Mouse (Mus musculus) thymus, postnatal 4 days (tissue): Measurements from ENCODE around the gene Trim13.
"Not testable (repeated sequence)": the region's sequence is repeated elsewhere in the genome, so short reads cannot be mapped to it uniquely, and the experiment has no call there.

Source experiments
- DNase-seq: peaks from one replicate; pipeline ENCODE4 v3.0.0; 2021

Trim13 gene

DNA sequence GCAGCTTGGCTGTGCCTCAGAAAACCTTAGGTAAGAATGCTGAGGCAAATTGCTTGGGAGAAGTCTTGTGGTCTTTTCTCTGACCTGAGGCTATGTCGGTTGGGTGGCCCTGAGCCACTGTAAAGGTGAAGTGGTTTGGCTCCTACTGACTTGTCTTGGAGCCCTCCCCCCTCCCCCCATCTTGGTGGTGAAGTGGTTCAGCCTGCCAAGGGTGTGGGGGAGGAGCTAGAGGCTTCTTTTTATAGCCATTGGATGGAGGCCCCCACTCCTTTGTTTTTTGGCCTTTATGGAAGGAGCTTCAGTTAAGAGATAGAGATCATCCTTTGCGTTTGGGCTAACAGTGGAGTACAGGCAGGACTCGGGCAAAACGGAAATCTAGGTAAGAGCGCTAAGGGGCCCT, at the start of gene Trim13:
Gene Trim13 (plus strand): TSS at position 280 of the 400 bp plus-strand sequence.
- DNase-seq = peak; percentile 39

DNA sequence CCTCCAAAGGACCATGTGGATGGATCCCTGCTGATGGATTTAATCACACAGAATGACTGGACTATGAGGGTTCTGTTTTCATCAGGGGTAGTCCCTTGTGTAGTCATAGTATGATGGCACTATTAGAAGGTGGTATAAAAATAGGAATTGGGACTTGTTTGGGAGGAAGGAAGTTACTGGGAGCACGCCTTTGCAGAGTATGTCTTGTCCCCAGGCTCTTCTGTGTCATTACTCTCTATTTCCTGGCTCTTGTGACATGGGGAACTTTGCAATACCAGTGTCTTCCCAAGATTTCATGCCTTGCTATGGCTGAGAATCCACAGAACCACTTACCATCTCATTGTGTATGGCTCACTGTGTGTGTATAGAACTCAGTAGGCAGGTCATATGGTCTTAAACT, 49.4 kb upstream of the Trim13 start:
- no peak for DNase-seq

DNA sequence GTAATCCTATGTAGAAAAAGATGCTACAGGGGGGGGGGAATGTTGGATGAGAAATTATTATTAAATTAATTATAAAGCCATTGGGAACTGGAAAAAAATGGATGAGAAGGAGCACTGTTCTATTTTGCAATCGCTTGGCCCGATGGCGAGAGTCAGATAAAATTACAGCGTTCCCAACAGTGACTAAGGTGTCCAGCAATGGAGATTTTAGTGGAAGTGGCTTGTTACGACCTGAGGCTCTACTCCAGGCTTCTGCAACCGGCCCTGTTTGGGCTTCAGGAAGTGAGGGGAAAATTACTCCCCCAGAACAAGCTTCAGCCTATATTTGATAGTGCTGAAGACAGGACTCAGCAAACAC, 42.1 kb upstream of the Trim13 start:
- no peak for DNase-seq

DNA sequence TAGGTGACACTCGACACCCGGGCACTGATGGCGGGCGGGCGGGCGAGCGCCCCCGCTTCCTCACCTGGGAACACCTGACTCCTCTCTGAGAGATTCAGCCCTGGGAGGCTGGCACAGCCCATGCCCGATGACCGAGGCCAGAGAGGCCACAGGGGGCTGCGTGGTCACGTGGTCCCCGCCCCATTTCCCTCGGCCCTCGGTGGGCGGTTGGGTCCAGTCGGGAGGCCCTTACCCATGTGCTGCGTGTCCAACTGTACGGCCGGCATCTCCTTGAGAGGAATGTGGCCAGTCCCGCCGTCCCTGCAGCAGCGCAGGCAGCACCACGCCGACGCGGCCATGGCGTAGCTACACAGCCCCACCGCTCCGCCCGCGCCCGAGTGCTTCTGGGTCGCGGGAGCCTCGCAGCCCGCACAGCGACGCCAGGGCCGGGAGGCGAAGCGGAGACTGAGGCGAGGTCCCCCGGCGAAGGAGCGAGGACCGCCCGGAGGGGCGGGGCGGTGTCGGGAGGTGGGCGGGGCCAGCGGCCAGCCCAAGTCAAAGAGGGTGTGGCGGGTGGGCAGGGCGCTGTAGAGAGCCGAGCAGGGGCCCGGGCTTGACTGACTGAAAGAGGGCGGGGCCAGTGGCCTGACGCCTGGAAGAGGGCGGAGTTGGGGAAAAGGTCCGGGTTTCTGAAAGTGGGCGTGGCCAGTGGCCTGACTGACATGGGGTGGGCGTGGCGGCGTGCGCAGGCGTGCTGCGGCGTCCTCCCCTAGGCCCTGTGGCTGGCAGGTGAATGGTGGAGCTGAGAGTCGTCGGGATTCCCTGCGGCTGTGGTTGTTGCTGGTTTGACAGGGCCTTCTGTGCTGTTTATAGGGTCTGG, 41.5 kb upstream of the Trim13 start, which contains the start of gene Spryd7:
Gene Spryd7 (minus strand): TSS at position 598 of the 859 bp plus-strand sequence.
- DNase-seq = peak; percentile 99

DNA sequence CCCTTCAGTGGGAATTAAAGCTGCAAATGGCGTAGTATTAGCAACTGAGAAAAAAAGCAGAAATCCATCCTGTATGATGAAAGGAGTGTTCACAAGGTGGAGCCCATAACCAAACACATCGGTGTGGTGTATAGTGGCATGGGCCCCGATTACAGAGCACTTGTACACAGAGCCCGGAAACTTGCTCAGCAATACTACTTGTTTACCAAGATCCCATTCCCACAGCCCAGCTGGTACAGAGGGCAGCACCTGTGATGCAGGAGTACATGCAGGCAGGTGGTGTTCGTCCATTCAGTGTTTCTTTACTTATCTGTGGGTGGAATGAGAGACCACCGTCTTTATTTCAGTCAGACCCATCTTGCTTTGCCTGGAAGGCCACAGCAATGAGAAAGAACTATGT, 39.1 kb upstream of the Trim13 start:
- DNase-seq = no peak

DNA sequence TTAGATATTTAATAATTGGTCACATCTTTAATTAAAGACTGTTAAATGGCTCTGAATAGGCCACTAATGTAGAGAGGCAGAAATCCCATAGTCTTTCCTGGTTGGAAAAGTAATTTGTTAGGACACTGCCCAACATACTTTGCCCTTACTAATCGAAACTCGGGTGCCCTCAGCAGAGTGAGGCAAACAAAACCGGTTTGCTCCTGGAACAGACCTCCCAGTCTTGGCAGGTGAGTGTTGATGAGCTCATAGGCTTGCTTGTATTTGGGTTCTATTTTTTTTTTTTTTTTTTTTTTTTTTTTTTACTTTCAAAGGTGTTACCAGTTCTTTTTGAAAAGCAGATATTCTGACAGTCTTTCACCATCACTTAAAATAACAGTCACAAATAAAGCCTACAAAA, 38.2 kb upstream of the Trim13 start:
- no peak for DNase-seq

DNA sequence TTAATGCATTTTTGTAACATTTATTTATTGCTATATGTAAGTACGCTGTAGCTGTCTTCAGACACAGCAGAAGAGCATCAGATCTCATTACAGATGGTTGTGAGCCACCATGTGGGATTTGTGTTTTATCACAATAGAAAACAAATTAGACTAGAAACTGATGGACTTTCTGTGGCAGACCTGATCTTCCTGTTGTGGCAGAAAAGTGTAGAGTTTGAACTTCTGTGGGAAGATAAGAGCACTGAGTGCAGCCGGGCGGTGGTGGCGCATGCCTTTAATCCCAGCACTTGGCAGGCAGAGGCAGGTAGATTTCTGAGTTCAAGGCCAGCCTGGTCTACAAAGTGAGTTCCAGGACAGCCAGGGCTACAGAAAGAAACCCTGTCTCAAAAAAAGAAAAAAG, 31.8 kb upstream of the Trim13 start:
- DNase-seq = not testable (repeated sequence)

DNA sequence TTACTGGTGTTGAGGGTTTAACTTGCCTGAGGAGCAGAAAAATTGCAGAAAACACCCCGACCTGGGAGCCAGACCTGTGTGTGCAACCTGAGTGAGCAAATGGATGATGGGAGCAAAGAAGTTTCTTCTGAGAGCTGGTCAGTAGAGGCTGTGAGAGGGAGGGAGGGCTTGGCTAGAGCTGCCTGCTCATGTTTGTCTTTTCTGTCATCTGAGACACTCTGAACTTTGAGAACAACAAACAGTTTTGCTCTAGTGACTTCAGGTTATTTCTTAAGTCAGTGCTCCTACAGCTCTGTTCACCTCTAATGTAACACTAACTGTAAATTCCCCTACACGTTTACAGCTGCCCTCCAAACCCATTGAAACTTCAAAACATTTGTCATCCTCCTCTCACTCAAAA, 28.7 kb upstream of the Trim13 start:
- DNase-seq = no peak

DNA sequence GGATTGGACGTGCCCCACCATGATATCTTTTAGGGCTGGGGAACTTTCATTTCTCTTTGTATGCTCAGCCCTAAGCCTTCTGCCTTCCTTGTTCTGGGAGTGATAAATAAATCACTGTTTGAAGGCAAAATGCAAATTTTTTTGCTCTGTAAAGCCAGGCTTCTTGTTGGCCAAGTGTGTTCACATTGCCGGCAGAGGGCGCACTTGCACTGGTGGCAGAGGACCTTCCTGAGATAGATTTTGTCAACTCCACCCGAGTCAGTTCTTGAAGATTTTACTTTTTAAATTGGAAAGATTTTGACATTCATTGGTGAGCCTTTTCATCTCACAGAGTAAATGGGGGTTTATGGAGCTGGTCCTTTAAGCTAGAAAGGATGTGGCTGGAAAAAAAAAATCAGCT, 26.7 kb upstream of the Trim13 start:
- peak; percentile 97 for DNase-seq

DNA sequence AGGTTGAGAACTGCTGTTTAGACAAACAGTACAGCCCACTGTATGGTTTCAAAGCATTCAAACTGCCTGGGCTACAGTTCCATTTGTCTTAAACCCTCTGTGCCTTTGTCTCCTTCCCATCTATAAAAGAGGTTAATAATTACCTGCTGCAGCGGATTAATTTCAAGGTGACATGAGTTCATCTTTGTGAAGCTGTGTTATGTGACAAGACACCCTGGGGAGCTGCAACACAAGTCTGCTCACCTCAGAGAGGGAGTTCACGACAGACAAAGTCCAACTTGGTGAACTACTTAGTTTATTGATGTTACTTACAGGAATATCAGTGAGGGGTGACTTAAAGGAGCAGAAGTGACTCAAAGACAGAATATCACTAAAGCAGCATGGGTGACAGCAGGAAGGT, 25.9 kb upstream of the Trim13 start:
- no peak for DNase-seq

DNA sequence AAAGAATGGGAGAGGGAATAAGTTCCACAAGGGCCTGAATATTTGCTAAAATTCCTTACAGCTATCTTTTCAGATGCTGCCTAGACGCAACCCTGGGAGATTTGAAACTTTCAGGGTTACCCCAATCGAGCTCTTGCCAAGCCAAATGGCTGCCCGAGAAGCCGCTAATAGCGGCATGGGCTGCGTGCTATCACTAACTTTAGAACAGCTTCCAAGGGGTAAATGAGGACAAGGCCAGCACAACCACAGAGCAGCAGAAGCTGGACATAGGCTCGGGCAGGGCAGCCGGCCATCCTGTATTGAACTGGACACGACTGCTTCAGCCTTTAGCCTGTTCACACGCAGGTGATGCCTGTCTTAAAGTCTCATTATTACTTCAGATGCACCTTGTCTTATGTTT, 23.0 kb upstream of the Trim13 start:
- DNase-seq = no peak

DNA sequence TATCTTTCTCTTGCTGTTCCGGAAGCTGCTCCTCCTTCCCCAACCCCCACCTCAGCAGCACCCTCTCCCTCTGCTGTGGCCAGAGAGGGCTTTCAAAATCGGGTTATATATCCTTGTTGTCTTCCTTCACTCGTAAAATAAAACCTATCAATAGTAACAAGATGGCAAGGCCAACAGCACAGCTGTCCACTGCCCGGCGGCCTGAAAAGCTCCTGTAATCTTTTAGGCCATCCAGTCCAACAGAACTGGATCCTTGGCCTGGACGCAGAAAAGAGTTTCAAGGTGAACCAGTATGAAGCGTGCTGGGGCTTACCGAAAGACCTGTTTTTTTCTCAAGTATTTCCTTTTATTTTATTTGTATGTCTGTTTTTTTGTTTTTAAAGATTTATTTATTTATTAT, 22.1 kb upstream of the Trim13 start:
- DNase-seq = no peak

DNA sequence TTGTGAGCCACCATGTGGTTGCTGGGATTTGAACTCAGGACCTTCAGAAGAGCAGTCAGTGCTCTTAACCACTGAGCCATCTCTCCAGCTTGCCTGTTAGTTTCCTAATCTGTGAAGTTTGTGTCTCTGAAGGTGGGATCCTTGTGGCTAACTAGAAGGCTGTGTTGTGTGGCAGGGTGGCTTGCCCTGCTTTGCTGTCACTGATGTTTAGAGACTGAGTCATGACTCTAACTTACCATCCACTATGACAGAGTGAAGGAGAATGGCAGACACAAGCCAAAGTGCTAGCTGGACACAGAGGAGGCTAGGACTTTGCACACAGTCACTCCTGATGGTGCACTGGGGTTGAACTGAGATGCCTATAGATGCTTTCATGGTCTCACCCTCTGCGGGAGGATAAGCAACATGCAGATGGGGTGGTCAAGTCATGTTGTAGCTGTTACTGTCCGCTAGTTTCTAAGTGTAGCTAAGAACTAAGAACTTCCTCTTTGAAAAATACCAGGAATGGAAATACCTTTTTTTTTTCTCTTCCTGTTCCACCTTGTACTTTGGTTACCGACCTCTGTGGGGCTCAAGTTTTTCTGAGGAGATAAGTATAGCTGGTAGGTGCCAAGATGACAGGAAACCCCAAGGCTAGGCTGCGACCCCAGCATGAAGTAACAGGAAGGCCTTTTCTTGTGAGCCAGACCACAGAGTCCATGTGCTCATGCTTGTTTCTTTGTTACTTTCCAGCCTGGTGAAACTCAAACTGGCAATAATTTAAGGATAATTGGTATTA, 8.6 kb upstream of the Trim13 start:
- no peak for DNase-seq

DNA sequence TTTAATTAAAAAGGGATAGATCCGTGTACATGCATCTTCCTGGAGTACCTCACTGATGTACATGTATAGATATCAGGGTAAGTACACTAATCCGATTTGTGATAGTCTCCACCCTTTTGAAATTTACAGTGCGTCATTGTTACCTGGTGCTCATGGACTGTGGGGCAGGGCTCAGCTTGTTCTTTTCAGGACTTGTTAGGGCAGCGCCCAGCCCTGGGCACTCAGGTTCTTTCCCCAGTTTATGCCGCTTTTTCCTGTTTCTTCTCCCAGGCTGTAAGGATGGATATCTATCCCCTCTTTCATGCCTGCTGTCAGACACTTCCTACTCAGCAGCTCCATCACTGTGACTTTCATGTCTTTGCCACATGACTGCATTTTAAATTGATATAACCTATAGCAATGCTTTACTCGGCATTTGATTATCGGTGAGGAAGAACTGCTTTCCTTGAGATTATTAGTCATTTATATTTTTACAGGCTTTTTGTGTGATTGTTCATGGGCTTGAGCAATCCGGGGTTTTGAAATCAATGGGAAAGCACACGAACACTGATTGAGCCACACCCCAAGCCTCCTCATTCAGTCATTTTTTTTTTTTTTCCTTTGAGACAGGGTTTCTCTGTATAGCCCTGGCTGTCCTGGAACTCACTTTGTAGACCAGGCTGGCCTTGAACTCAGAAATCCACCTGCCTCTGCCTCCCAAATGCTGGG, 1.2 kb upstream of the Trim13 start:
- no peak for DNase-seq

DNA sequence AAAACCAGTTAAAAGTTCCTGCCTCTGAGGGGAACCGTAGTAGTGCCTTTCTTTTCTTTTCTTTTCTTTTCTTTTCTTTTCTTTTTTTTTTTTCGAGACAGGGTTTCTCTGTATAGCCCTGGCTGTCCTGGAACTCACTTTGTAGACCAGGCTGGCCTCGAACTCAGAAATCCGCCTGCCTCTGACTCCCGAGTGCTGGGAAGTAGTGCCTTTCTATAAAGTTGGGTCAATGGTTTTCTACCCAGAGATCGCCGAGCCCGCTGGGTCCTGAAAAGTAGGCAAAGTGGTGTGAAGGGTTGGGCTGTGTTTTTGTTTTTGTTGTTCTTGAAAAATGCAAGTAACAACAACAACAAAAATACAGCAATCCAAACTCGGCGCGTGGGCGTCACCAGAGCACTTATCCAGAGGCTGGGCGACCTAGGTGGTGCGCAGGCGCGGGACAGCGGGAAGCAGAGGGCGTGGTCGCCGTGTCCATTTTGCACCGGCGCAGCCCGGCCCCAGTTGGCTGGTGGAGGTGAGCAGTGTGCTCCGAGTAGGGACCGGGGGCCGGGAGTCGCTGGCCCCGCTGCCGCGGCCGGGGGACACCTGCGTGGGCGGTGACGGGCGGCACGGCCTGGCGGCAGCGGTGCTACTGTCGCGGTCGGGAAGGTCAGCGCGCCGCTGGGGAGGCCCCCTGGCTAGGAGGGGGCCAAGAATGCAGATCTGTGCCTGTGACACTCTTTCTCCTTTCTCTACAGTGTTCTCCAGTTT, 1.2 kb downstream of the Trim13 start:
- DNase-seq = peak; percentile 95

DNA sequence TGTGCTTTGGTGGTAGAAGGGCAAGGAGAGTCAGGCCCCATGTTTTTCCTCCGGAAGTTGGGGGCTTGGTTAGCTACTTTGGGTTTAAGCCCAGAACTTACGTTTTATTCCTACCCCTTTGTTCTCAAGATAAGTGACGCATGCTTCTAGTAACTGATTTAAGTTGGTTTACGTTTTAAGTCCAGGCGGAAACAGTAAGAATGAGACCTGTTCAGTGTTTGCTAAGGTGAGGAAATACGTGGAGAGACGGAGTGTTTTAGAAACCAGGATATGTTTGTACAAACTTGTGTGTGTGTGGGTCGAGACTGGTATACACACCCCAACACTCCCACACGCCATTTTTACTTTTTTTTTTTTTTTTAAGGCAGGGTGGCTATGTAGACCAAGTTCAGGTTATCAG, 3.3 kb downstream of the Trim13 start:
- DNase-seq = no peak

DNA sequence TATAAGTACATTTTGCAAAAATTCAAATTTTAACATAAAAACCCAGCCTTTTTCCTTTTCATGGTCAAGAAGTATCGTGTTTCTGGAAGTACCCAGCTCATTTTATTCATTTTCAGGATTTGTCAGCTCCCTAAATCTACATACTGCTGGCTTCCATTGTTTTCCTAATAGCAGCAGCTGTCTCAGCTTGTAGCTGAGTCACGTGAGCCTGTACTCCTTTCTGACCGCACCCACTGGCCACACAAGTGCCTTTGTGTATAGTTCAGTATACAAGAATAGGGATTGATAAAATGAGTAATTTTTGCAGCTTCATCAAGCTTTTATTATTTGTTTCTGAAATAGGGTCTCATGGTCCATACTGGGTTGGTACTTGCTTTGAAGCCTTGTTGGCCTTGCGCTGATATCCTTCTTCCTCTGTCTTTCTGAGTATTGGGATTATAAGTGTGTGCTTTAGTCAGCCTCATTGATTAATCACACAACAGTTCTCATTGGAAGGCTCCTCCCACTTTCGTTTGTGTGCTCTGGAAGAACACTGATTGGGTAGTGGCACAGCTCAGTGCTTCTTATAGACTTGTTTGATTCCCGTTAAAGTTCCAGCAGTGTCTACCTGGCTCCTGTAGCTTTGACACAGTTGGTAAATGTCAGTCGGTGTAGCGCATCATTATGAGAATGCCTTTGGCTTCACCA, 5.2 kb downstream of the Trim13 start:
- no peak for DNase-seq

DNA sequence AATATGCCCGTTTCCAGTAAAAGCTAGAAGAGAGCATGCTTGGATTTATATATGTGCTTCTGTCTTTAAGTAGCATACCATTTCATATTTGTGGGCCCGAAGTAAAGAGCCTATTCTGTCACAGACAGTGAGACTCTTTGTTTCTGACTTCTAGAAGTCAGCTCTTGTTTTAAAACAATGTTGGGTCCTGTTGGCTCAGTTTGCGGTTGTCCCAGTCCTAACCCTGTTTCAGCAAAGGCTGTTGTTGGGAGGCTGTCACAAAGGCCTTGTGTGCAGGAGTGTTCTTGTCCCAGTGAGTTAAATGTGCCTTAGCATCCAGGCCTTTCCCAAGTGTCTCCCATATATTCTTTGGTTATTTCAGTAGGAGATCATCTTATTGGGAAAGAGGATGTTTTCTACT, 6.0 kb downstream of the Trim13 start:
- no peak for DNase-seq

DNA sequence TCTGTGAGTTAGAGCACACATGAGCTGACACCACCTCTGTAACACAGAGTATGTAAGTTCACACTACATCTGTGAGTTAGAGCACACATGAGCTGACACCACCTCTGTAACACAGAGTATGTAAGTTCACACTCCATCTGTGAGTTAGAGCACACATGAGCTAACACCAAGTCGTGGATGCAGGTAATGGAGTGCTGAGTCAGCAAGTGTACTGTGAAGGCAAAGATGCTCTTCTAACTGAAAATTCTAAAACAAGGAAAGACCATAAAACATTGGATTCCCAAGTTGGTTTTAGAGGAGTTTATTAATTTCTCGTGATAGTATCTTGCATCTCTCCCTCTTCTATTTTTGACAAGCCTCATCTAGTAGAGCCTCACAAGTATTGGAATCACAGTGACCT, 8.0 kb downstream of the Trim13 start:
- not testable (repeated sequence) for DNase-seq

DNA sequence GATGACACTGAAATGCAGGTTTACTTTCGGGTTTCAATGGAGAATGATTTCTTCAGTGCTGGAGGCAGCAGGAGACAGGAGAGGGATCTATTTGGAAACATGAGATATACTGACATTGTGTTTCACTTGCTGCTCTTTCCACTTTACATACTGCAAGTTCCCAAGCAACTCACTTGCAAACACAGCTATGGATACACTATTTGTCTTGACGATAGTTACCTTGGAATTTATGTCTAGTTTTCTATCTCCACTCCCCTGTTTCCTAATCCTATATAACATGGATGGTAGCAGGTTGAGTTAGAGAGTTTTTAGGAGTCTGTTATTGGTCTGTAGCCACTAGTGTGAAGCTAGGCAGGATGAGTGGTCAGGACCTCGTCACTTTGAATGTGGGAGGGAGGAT, 9.1 kb downstream of the Trim13 start, which contains the start of gene Kcnrg:
Gene Kcnrg (plus strand): TSS at position 301 of the 400 bp plus-strand sequence.
- no peak for DNase-seq

DNA sequence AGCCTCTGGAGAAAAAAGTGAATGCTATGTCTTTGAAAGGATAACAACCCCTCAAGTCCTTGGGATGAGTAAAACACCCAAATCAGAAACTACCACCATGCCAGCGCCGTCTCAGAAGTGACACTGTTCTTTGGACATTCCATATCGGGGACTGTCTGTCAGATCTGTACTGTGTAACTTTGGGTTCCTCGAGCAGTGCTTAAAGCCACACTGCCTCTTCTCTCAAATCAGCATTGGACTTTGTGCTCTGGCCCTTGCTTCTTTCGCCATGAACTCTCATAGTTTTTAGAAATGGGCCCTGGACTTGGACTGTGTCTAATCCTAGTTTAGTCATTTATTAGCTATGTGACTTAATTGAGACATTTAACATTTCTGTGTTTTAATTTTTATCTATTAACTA, 13.7 kb downstream of the Trim13 start:
- DNase-seq = no peak

DNA sequence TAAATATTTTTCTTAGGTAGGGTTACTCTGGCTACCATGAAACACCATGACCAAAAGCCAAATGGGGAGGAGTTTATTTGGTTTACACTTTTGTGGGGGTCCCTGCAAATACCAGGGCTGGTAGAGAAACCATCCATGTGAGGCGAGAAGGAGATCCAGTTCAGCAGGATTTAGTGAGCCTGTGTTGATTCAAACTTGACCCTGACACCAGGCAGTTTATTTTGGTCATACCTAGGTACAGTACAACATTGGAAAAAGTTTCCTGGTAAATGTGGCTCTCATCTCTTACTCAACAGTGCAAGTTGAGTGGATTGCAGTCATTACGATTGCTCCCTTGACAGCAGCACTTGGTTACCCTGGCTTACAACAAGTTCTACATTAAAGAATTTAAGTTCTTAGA, 15.3 kb downstream of the Trim13 start:
- no peak for DNase-seq
